Mouse (Mus musculus) heart, postnatal 0 days (tissue): ENCODE data around the gene Fcor. TPM values are rescaled to one million over a fixed set of nuclear protein-coding genes. Genes with fewer than 3 reads are reported as not detected.

Experiments used
- ATAC-seq: fragments of 200-750 bp; cut with Nextera tagmentation; 2 replicates; pipeline ENCODE4 v1.8.0; 2017; ENCODE audit warnings: low read depth, moderate number of reproducible peaks, moderate library complexity; ENCODE audit not compliant: insufficient read depth
- DNase-seq: peaks from one replicate; pipeline ENCODE4 v3.0.0-alpha.2; 2016; ENCODE audit warnings: low spot score
- H3K27ac ChIP-seq: fragments of 300-500 bp; sonication (generic); 2 replicates; pipeline ENCODE4 v1.5.1; 2014; ENCODE audit warnings: low read depth, mild to moderate bottlenecking
- H3K27me3 ChIP-seq: fragments of 300-500 bp; sonication (generic); 2 replicates; pipeline ENCODE4 v1.6.1; 2014; ENCODE audit warnings: low read length, mixed read lengths; ENCODE audit not compliant: control insufficient read depth, insufficient read depth
- H3K36me3 ChIP-seq: fragments of 300-500 bp; sonication (generic); replicated peaks from 2 replicates; pipeline ENCODE4 v1.6.1; 2014; ENCODE audit warnings: low read length, mixed read lengths; ENCODE audit not compliant: control insufficient read depth, insufficient read depth
- H3K4me1 ChIP-seq: fragments of 300-500 bp; sonication (generic); 2 replicates; pipeline ENCODE4 v1.6.1; 2014; ENCODE audit warnings: antibody characterized with exemption; ENCODE audit not compliant: control insufficient read depth, insufficient read depth
- H3K4me2 ChIP-seq: fragments of 300-500 bp; sonication (generic); 2 replicates; pipeline ENCODE4 v1.6.1; 2014; ENCODE audit warnings: low read depth, mild to moderate bottlenecking, low read length, moderate library complexity
- H3K4me3 ChIP-seq: fragments of 300-500 bp; sonication (generic); 2 replicates; pipeline ENCODE4 v1.5.1; 2014; ENCODE audit warnings: low read depth, low read length
- H3K9ac ChIP-seq: fragments of 300-500 bp; sonication (generic); replicated peaks from 2 replicates; pipeline ENCODE4 v1.6.1; 2014; ENCODE audit warnings: low read depth, low read length, mixed read lengths
- H3K9me3 ChIP-seq: fragments of 300-500 bp; sonication (generic); replicated peaks from 2 replicates; pipeline ENCODE4 v1.6.1; 2016; ENCODE audit warnings: low read length; ENCODE audit not compliant: control insufficient read depth
- CTCF ChIP-seq: IDR thresholded peaks from 2 replicates; pipeline ENCODE4 v1.5.1; 2016; ENCODE audit warnings: antibody characterized with exemption, control low read depth, low read depth
- EP300 ChIP-seq: IDR thresholded peaks from 2 replicates; pipeline ENCODE4 v1.6.1; 2016; ENCODE audit warnings: antibody characterized with exemption, low read depth
- WGBS: fragments of 180-500 bp; shearing (Covaris S2); extraction: QIAGEN DNeasy Blood & Tissue Kit; methylation state at CpG from one replicate; pipeline ENCODE4 v1.1.7; 2014; 5-methylcytosine and 5-hydroxymethylcytosine counted together
- polyA plus RNA-seq: library from polyadenylated mRNA; unstranded; fragments of >200 nt; fragmentation: Nextera tagmentation; extraction: Ambion mirVana; gene quantifications from 2 replicates; pipeline ENCODE4 v1.2.1, GENCODE M21; 2015
- total RNA-seq: library from RNA; depleted of rRNA; stranded (reverse); fragments of >200 nt; gene quantifications from 2 replicates; pipeline ENCODE4 v1.2.3, GENCODE M21; 2014; ENCODE audit warnings: low replicate concordance

Gene Fcor
- total and polyA plus RNA-seq, 2 experiments from 2014 or later, result 1.3 TPM; not detected in 1

DNA sequence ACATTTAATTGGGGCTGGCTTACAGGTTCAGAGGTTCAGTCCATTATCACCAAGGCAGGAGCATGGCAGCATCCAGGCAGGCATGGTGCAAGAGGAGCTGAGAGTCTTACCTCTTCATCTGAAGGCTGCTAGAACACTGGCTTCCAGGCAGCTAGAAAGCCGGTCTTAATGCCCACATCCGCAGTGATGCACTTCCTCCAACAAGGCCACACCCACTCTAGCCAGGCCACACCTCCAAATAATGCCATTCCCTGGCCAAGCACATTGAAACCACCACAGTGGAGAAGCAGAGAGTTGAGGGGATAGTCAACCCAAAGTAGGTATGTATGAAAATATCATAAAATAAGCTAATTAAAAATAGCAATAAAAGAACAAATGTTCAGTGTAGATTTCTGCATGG lies 1.8 kb downstream of the Fcor start:
- no peak for DNase-seq
- H3K4me3 ChIP-seq, result no peak overlapping the region
- no peak overlapping the region for H3K4me2 ChIP-seq
- ATAC-seq, result no peak
- no peaks in the 10 kb centered on the region for H3K36me3 ChIP-seq
- no peak overlapping the region for H3K27ac ChIP-seq
- H3K27me3 ChIP-seq, result no peaks in the 10 kb centered on the region
- no peaks in the 10 kb centered on the region for H3K4me1 ChIP-seq
- H3K9me3 ChIP-seq, result no peaks in the 10 kb centered on the region
- 74% methylated on average over 2 of the region's 2 CpGs for WGBS
- H3K9ac ChIP-seq, result no peak overlapping the region
- no peak for TF ChIP-seq CTCF
- no peak for TF ChIP-seq EP300

GRCm38 (mm10) chr8:3665507-3665906 lies 6.7 kb downstream of the Fcor start, which contains the start of gene Mcemp1:
Gene Mcemp1 (plus strand): TSS chr8:3665754.
- no peak within 1 kb of the TSS for H3K4me3 ChIP-seq
- no peaks in the 10 kb centered on the region for H3K4me1 ChIP-seq
- H3K27ac ChIP-seq, result no peak within 1 kb of the TSS
- DNase-seq, result no peak
- no peak for ATAC-seq
- no peak within 1 kb of the TSS for H3K9ac ChIP-seq
- no peak for TF ChIP-seq CTCF
- TF ChIP-seq EP300, result no peak
- H3K9me3 ChIP-seq, result no peaks in the 10 kb centered on the region
- 52% methylated on average over 6 of the region's 6 CpGs for WGBS
- H3K36me3 ChIP-seq, result no peaks in the 10 kb centered on the region
- no peak within 1 kb of the TSS for H3K4me2 ChIP-seq
- H3K27me3 ChIP-seq, result no peaks in the 10 kb centered on the region

GRCm38 (mm10) chr8:3664405-3664804 lies 7.8 kb downstream of the Fcor start:
- Histone ChIP-seq H3K4me3 (no peak overlapping the region), H3K27me3 (no peaks in the 10 kb centered on the region), H3K9ac (no peak overlapping the region), H3K36me3 (no peaks in the 10 kb centered on the region), H3K4me2 (no peak overlapping the region), H3K9me3 (no peaks in the 10 kb centered on the region), H3K4me1 (no peaks in the 10 kb centered on the region), H3K27ac (no peak overlapping the region)
- DNase-seq (no peak), ATAC-seq (no peak)
- WGBS, result 56% methylated on average over 5 of the region's 5 CpGs
- no peak for TF ChIP-seq CTCF
- no peak for TF ChIP-seq EP300

GRCm38 (mm10) chr8:3660889-3661288 lies 11.3 kb downstream of the Fcor start:
- Histone ChIP-seq H3K9ac (no peak overlapping the region), H3K4me2 (no peak overlapping the region), H3K27ac (no peak overlapping the region), H3K9me3 (no peaks in the 10 kb centered on the region), H3K27me3 (no peaks in the 10 kb centered on the region), H3K4me1 (no peaks in the 10 kb centered on the region), H3K4me3 (no peak overlapping the region), H3K36me3 (no peaks in the 10 kb centered on the region)
- ATAC-seq (no peak), DNase-seq (no peak)
- 69% methylated on average over 8 of the region's 8 CpGs for WGBS
- no peak for TF ChIP-seq EP300
- no peak for TF ChIP-seq CTCF

DNA sequence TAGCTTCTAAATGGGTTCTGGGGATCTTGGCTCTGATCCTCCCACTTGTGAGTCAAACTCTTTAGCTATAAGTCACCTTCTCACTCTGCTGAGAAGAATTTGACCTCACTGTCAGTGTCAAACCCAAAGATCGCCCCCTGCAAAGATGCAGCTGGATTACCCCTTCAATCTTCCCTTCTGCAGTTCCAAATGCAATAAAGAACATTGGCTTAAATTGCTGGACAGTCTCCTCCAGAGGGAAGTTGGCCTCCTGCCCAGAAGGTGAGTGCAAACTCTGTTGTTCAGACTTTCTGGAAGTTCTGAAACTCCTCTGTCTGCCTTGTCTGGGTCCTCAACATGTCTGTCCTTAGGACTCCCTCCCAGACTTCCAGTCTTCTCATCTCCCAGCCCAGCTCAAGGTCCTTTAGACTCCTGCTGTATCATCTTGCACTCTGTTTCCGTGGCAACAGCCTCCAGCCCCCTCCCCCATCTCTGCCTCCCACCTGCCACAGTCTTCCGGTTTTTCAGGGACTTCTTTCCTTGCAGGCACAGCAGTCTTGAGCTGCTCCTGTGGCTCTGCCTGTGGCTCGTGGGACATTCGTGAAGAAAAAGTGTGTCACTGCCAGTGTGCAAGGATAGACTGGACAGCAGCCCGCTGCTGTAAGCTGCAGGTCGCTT lies 15.3 kb downstream of the Fcor start:
- TF ChIP-seq CTCF, result no peak
- no peak for TF ChIP-seq EP300
- no peaks in the 10 kb centered on the region for H3K9me3 ChIP-seq
- no peak overlapping the region for H3K27ac ChIP-seq
- H3K4me1 ChIP-seq, result no peaks in the 10 kb centered on the region
- ATAC-seq, result no peak
- no peaks in the 10 kb centered on the region for H3K27me3 ChIP-seq
- WGBS, result 27% methylated on average over 7 of the region's 7 CpGs
- H3K36me3 ChIP-seq, result no peaks in the 10 kb centered on the region
- DNase-seq, result no peak
- H3K4me3 ChIP-seq, result no peak overlapping the region
- H3K9ac ChIP-seq, result no peak overlapping the region
- no peak overlapping the region for H3K4me2 ChIP-seq

DNA sequence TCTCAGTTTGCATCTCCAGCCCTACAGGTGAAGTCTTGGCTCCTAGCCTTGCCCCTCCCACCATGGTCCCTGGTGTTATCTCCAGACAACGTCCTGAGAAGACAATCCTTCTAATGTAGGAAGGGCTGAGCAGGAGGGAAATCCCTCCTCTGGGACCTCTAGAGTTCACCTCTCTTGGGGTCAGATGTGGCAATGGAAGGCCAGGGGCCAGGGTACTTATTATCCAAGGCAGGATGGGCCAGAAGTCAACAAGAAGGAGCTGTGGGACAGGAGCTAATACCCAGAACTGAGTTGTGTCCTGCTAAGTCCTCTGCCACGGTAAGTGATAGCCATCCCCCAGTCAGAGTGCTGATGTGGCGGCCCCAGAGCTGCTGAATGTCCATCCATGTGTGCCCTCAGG lies 16.6 kb downstream of the Fcor start, which contains the start of gene Retn:
Gene Retn, plus strand, starts transcription at position 245 of the 400 bp plus-strand sequence.
- no peak for DNase-seq
- Histone ChIP-seq H3K9ac (no peak within 1 kb of the TSS), H3K4me2 (no peak within 1 kb of the TSS), H3K4me1 (no peaks in the 10 kb centered on the region), H3K27ac (no peak within 1 kb of the TSS), H3K9me3 (no peaks in the 10 kb centered on the region), H3K4me3 (no peak within 1 kb of the TSS), H3K27me3 (no peaks in the 10 kb centered on the region), H3K36me3 (no peaks in the 10 kb centered on the region)
- WGBS, result 51% methylated on average over 3 of the region's 3 CpGs
- ATAC-seq, result no peak
- TF ChIP-seq EP300, result no peak
- TF ChIP-seq CTCF, result no peak
